Mouse (Mus musculus): ENCODE measurements around the gene Igfbp2.

- no peak for TF ChIP-seq ZNF384 (IDR thresholded peaks at IDR 0.05; ENCODE audit: low read depth, low read length)
- TF ChIP-seq ZC3H11A (IDR thresholded peaks at IDR 0.05; ENCODE audit: borderline replicate concordance, low read depth, low read length) = no peak
- TF ChIP-seq CHD2 (IDR thresholded peaks at IDR 0.05; ENCODE audit: low read depth, low read length) = no peak
- no peak for TF ChIP-seq MAFK (IDR thresholded peaks at IDR 0.05; ENCODE audit: insufficient read depth, low read depth, low read length)
These were observed 2.1 kb downstream of the Igfbp2 start for GRCm38 (mm10) chr1:72826446-72826845.
